Mouse (Mus musculus): ENCODE measurements around the gene Npas2. TPM values are rescaled to one million over a fixed set of nuclear protein-coding genes. Genes with fewer than 3 reads are reported as not detected.

The Npas2 gene
- polyA plus RNA-seq, 1 experiment = 77.6 TPM

GRCm38 (mm10) chr1:39240860-39241584, 47.5 kb downstream of the Npas2 start:
- Histone ChIP-seq H3K27ac (ENCODE audit: insufficient read depth, low read depth, low read length) (peak overlapping the region; percentile 69), H3K4me3 (ENCODE audit: low read depth, low read length) (no peak overlapping the region)
- TF ChIP-seq CTCF (IDR thresholded peaks at IDR 0.05; ENCODE audit: extremely low read depth, insufficient read length, insufficient replicate concordance, low read depth, low read length) = no peak
- no peak for TF ChIP-seq POLR2A (IDR thresholded peaks at IDR 0.05; ENCODE audit: low read depth, low read length)

GRCm38 (mm10) chr1:39244726-39245125, 51.2 kb downstream of the Npas2 start:
- no peaks in the 10 kb centered on the region for H3K27me3 ChIP-seq (ENCODE audit: control insufficient read depth, insufficient read depth, low read length)
- no peaks in the 10 kb centered on the region for H3K36me3 ChIP-seq (ENCODE audit: control insufficient read depth, insufficient read depth, low read length)
- WGBS = 88% methylated on average over 1 of the region's 1 CpGs
- no peak overlapping the region for H3K27ac ChIP-seq (ENCODE audit: insufficient read depth, low read depth, low read length)
- no peak overlapping the region for H3K4me3 ChIP-seq (ENCODE audit: low read depth, low read length)
- no peak for TF ChIP-seq POLR2A (IDR thresholded peaks at IDR 0.05; ENCODE audit: low read depth, low read length)
- TF ChIP-seq CTCF (IDR thresholded peaks at IDR 0.05; ENCODE audit: extremely low read depth, insufficient read length, insufficient replicate concordance, low read depth, low read length) = no peak
- peaks cover 7% of the 10 kb centered on the region; the same call in 1 of the 2 replicates for H3K4me1 ChIP-seq (ENCODE audit: control insufficient read depth, insufficient read depth, insufficient read length, low read length)

More at GRCm38 (mm10) chr1:39240860-39241584, 47.5 kb downstream of the Npas2 start:
- WGBS = 27% methylated on average over 6 of the region's 6 CpGs
- H3K27me3 ChIP-seq (ENCODE audit: control insufficient read depth, insufficient read depth, low read length) = no peaks in the 10 kb centered on the region
- H3K36me3 ChIP-seq (ENCODE audit: control insufficient read depth, insufficient read depth, low read length) = no peaks in the 10 kb centered on the region
- peaks cover 16% of the 10 kb centered on the region; the same call in 1 of the 2 replicates for H3K4me1 ChIP-seq (ENCODE audit: control insufficient read depth, insufficient read depth, insufficient read length, low read length)

- Histone ChIP-seq H3K27me3 (ENCODE audit: control insufficient read depth, insufficient read depth, low read length) (no peaks in the 10 kb centered on the region), H3K27ac (ENCODE audit: insufficient read depth, low read depth, low read length) (no peak overlapping the region), H3K4me1 (ENCODE audit: control insufficient read depth, insufficient read depth, insufficient read length, low read length) (no peaks in the 10 kb centered on the region), H3K4me3 (ENCODE audit: low read depth, low read length) (no peak overlapping the region), H3K36me3 (ENCODE audit: control insufficient read depth, insufficient read depth, low read length) (no peaks in the 10 kb centered on the region)
- TF ChIP-seq CTCF (IDR thresholded peaks at IDR 0.05; ENCODE audit: extremely low read depth, insufficient read length, insufficient replicate concordance, low read depth, low read length) (no peak), POLR2A (IDR thresholded peaks at IDR 0.05; ENCODE audit: low read depth, low read length) (no peak)
- WGBS = 70% methylated on average over 7 of the region's 7 CpGs
These were observed 58.1 kb downstream of the Npas2 start for GRCm38 (mm10) chr1:39251679-39252078.

- no peak overlapping the region for H3K27ac ChIP-seq (ENCODE audit: insufficient read depth, low read depth, low read length)
- 82% methylated on average over 4 of the region's 4 CpGs for WGBS
- TF ChIP-seq CTCF (IDR thresholded peaks at IDR 0.05; ENCODE audit: extremely low read depth, insufficient read length, insufficient replicate concordance, low read depth, low read length) (peak; percentile 41; the same call in 1 of the 2 replicates), POLR2A (IDR thresholded peaks at IDR 0.05; ENCODE audit: low read depth, low read length) (no peak)
These were observed 60.2 kb downstream of the Npas2 start for GRCm38 (mm10) chr1:39253771-39254170.

GRCm38 (mm10) chr1:39256051-39256450, 62.5 kb downstream of the Npas2 start:
- WGBS = 93% methylated on average over 9 of the region's 9 CpGs
- H3K4me1 ChIP-seq (ENCODE audit: control insufficient read depth, insufficient read depth, insufficient read length, low read length) = peaks cover 16% of the 10 kb centered on the region; the same call in 1 of the 2 replicates

More at GRCm38 (mm10) chr1:39253771-39254170, 60.2 kb downstream of the Npas2 start:
- H3K27me3 ChIP-seq (ENCODE audit: control insufficient read depth, insufficient read depth, low read length) = no peaks in the 10 kb centered on the region
- H3K36me3 ChIP-seq (ENCODE audit: control insufficient read depth, insufficient read depth, low read length) = no peaks in the 10 kb centered on the region
- no peak overlapping the region for H3K4me3 ChIP-seq (ENCODE audit: low read depth, low read length)
- H3K4me1 ChIP-seq (ENCODE audit: control insufficient read depth, insufficient read depth, insufficient read length, low read length) = peaks cover 2% of the 10 kb centered on the region; the same call in 1 of the 2 replicates

GRCm38 (mm10) chr1:39256513-39257330, 63.2 kb downstream of the Npas2 start:
- no peak overlapping the region for H3K4me3 ChIP-seq (ENCODE audit: low read depth, low read length)

More at GRCm38 (mm10) chr1:39256051-39256450, 62.5 kb downstream of the Npas2 start:
- H3K27me3 ChIP-seq (ENCODE audit: control insufficient read depth, insufficient read depth, low read length) = no peaks in the 10 kb centered on the region
- no peaks in the 10 kb centered on the region for H3K36me3 ChIP-seq (ENCODE audit: control insufficient read depth, insufficient read depth, low read length)
- TF ChIP-seq CTCF (IDR thresholded peaks at IDR 0.05; ENCODE audit: extremely low read depth, insufficient read length, insufficient replicate concordance, low read depth, low read length) (no peak), POLR2A (IDR thresholded peaks at IDR 0.05; ENCODE audit: low read depth, low read length) (no peak)
- H3K27ac ChIP-seq (ENCODE audit: insufficient read depth, low read depth, low read length) = no peak overlapping the region
- H3K4me3 ChIP-seq (ENCODE audit: low read depth, low read length) = no peak overlapping the region

GRCm38 (mm10) chr1:39257331-39257594, 63.7 kb downstream of the Npas2 start:
- WGBS = 58% methylated on average over 3 of the region's 3 CpGs
- peaks cover 16% of the 10 kb centered on the region; the same call in 1 of the 2 replicates for H3K4me1 ChIP-seq (ENCODE audit: control insufficient read depth, insufficient read depth, insufficient read length, low read length)
- no peaks in the 10 kb centered on the region for H3K27me3 ChIP-seq (ENCODE audit: control insufficient read depth, insufficient read depth, low read length)
- no peaks in the 10 kb centered on the region for H3K36me3 ChIP-seq (ENCODE audit: control insufficient read depth, insufficient read depth, low read length)
- H3K4me3 ChIP-seq (ENCODE audit: low read depth, low read length) = no peak overlapping the region
- TF ChIP-seq POLR2A (IDR thresholded peaks at IDR 0.05; ENCODE audit: low read depth, low read length) = no peak
- no peak for TF ChIP-seq CTCF (IDR thresholded peaks at IDR 0.05; ENCODE audit: extremely low read depth, insufficient read length, insufficient replicate concordance, low read depth, low read length)
- no peak overlapping the region for H3K27ac ChIP-seq (ENCODE audit: insufficient read depth, low read depth, low read length)

More at GRCm38 (mm10) chr1:39256513-39257330, 63.2 kb downstream of the Npas2 start:
- Histone ChIP-seq H3K27me3 (ENCODE audit: control insufficient read depth, insufficient read depth, low read length) (no peaks in the 10 kb centered on the region), H3K36me3 (ENCODE audit: control insufficient read depth, insufficient read depth, low read length) (no peaks in the 10 kb centered on the region), H3K27ac (ENCODE audit: insufficient read depth, low read depth, low read length) (no peak overlapping the region), H3K4me1 (ENCODE audit: control insufficient read depth, insufficient read depth, insufficient read length, low read length) (peaks cover 16% of the 10 kb centered on the region; the same call in 1 of the 2 replicates)
- TF ChIP-seq CTCF (IDR thresholded peaks at IDR 0.05; ENCODE audit: extremely low read depth, insufficient read length, insufficient replicate concordance, low read depth, low read length) = no peak
- no peak for TF ChIP-seq POLR2A (IDR thresholded peaks at IDR 0.05; ENCODE audit: low read depth, low read length)
- WGBS = 86% methylated on average over 8 of the region's 8 CpGs
